Mouse (Mus musculus): ENCODE measurements at regions not wholly inside any gene's neighbourhood (a gene's known extent, or its start where the extent isn't known, plus 50 kb on each side); places are given as distances from the start of the nearest gene placed in this dataset.

- TF ChIP-seq CTCF (IDR thresholded peaks at IDR 0.05; ENCODE audit: borderline replicate concordance, insufficient read depth, low read depth, low read length), result no peak
- no peak for TF ChIP-seq POLR2A (IDR thresholded peaks at IDR 0.05; ENCODE audit: borderline replicate concordance, insufficient read depth, low read length)
- DNase-seq, result no peak
- Histone ChIP-seq H3K27me3 (ENCODE audit: control insufficient read depth, insufficient read depth, low read length) (no peaks in the 10 kb centered on the region), H3K4me1 (ENCODE audit: control insufficient read depth, insufficient read depth, low read length) (no peaks in the 10 kb centered on the region; the same call in 1 of the 2 replicates), H3K27ac (ENCODE audit: insufficient read depth, low read length) (no peak overlapping the region), H3K4me3 (replicated peaks; ENCODE audit: insufficient read depth, low read depth, low read length) (no peak overlapping the region)
- WGBS, result 83% methylated on average over 9 of the region's 9 CpGs
Observed at GRCm38 (mm10) chr8:115539600-115539999, 168.0 kb downstream of the Maf start.

GRCm38 (mm10) chr8:115538236-115538635 is 169.4 kb downstream of the Maf start:
- H3K4me1 ChIP-seq (ENCODE audit: control insufficient read depth, insufficient read depth, low read length), result no peaks in the 10 kb centered on the region
- 93% methylated on average over 4 of the region's 4 CpGs for WGBS

GRCm38 (mm10) chr8:115537761-115538160 is 169.8 kb downstream of the Maf start:
- 60% methylated on average over 5 of the region's 5 CpGs for WGBS

More at GRCm38 (mm10) chr8:115538236-115538635, 169.4 kb downstream of the Maf start:
- Histone ChIP-seq H3K4me3 (replicated peaks; ENCODE audit: insufficient read depth, low read depth, low read length) (no peak overlapping the region), H3K27ac (ENCODE audit: insufficient read depth, low read length) (no peak overlapping the region), H3K27me3 (ENCODE audit: control insufficient read depth, insufficient read depth, low read length) (no peaks in the 10 kb centered on the region)
- DNase-seq, result no peak
- TF ChIP-seq POLR2A (IDR thresholded peaks at IDR 0.05; ENCODE audit: borderline replicate concordance, insufficient read depth, low read length), result no peak
- TF ChIP-seq CTCF (IDR thresholded peaks at IDR 0.05; ENCODE audit: borderline replicate concordance, insufficient read depth, low read depth, low read length), result no peak

GRCm38 (mm10) chr8:115536554-115537346 is 170.8 kb downstream of the Maf start:
- Histone ChIP-seq H3K27ac (ENCODE audit: insufficient read depth, low read length) (no peak overlapping the region), H3K4me3 (replicated peaks; ENCODE audit: insufficient read depth, low read depth, low read length) (no peak overlapping the region), H3K4me1 (ENCODE audit: control insufficient read depth, insufficient read depth, low read length) (no peaks in the 10 kb centered on the region), H3K27me3 (ENCODE audit: control insufficient read depth, insufficient read depth, low read length) (no peaks in the 10 kb centered on the region)
- peak; percentile 17 to 19 for DNase-seq
- WGBS, result 63% methylated on average over 19 of the region's 19 CpGs
- TF ChIP-seq CTCF (IDR thresholded peaks at IDR 0.05; ENCODE audit: borderline replicate concordance, insufficient read depth, low read depth, low read length) (no peak), POLR2A (IDR thresholded peaks at IDR 0.05; ENCODE audit: borderline replicate concordance, insufficient read depth, low read length) (no peak)

More at GRCm38 (mm10) chr8:115537761-115538160, 169.8 kb downstream of the Maf start:
- Histone ChIP-seq H3K4me1 (ENCODE audit: control insufficient read depth, insufficient read depth, low read length) (no peaks in the 10 kb centered on the region), H3K27ac (ENCODE audit: insufficient read depth, low read length) (no peak overlapping the region), H3K4me3 (replicated peaks; ENCODE audit: insufficient read depth, low read depth, low read length) (no peak overlapping the region), H3K27me3 (ENCODE audit: control insufficient read depth, insufficient read depth, low read length) (no peaks in the 10 kb centered on the region)
- no peak for DNase-seq
- TF ChIP-seq POLR2A (IDR thresholded peaks at IDR 0.05; ENCODE audit: borderline replicate concordance, insufficient read depth, low read length) (no peak), CTCF (IDR thresholded peaks at IDR 0.05; ENCODE audit: borderline replicate concordance, insufficient read depth, low read depth, low read length) (no peak)

GRCm38 (mm10) chr8:115536001-115536400 is 171.6 kb downstream of the Maf start:
- no peak overlapping the region for H3K27ac ChIP-seq (ENCODE audit: insufficient read depth, low read length)
- 50% methylated on average over 8 of the region's 8 CpGs for WGBS
- no peaks in the 10 kb centered on the region; the same call in 1 of the 2 replicates for H3K4me1 ChIP-seq (ENCODE audit: control insufficient read depth, insufficient read depth, low read length)
- TF ChIP-seq POLR2A (IDR thresholded peaks at IDR 0.05; ENCODE audit: borderline replicate concordance, insufficient read depth, low read length), result no peak
- TF ChIP-seq CTCF (IDR thresholded peaks at IDR 0.05; ENCODE audit: borderline replicate concordance, insufficient read depth, low read depth, low read length), result no peak
- no peaks in the 10 kb centered on the region for H3K27me3 ChIP-seq (ENCODE audit: control insufficient read depth, insufficient read depth, low read length)
- H3K4me3 ChIP-seq (replicated peaks; ENCODE audit: insufficient read depth, low read depth, low read length), result no peak overlapping the region
- DNase-seq, result peak in 1 of 2 experiments; percentile 15

- Histone ChIP-seq H3K4me3 (replicated peaks; ENCODE audit: insufficient read depth, low read depth, low read length) (no peak overlapping the region), H3K27ac (ENCODE audit: insufficient read depth, low read length) (no peak overlapping the region), H3K4me1 (ENCODE audit: control insufficient read depth, insufficient read depth, low read length) (no peaks in the 10 kb centered on the region; the same call in 1 of the 2 replicates), H3K27me3 (ENCODE audit: control insufficient read depth, insufficient read depth, low read length) (no peaks in the 10 kb centered on the region)
- no peak for TF ChIP-seq CTCF (IDR thresholded peaks at IDR 0.05; ENCODE audit: borderline replicate concordance, insufficient read depth, low read depth, low read length)
- TF ChIP-seq POLR2A (IDR thresholded peaks at IDR 0.05; ENCODE audit: borderline replicate concordance, insufficient read depth, low read length), result no peak
- 94% methylated on average over 2 of the region's 2 CpGs for WGBS
- no peak for DNase-seq
Observed at GRCm38 (mm10) chr8:115534030-115534429, 173.6 kb downstream of the Maf start.

- 97% methylated on average over 6 of the region's 6 CpGs for WGBS
- Histone ChIP-seq H3K27ac (ENCODE audit: insufficient read depth, low read length) (no peak overlapping the region), H3K4me3 (replicated peaks; ENCODE audit: insufficient read depth, low read depth, low read length) (no peak overlapping the region), H3K4me1 (ENCODE audit: control insufficient read depth, insufficient read depth, low read length) (no peaks in the 10 kb centered on the region; the same call in 1 of the 2 replicates), H3K27me3 (ENCODE audit: control insufficient read depth, insufficient read depth, low read length) (no peaks in the 10 kb centered on the region)
- TF ChIP-seq POLR2A (IDR thresholded peaks at IDR 0.05; ENCODE audit: borderline replicate concordance, insufficient read depth, low read length), result no peak
- TF ChIP-seq CTCF (IDR thresholded peaks at IDR 0.05; ENCODE audit: borderline replicate concordance, insufficient read depth, low read depth, low read length), result no peak
- DNase-seq, result no peak
Observed at GRCm38 (mm10) chr8:115531343-115531742, 176.3 kb downstream of the Maf start.
